Mouse (Mus musculus) liver, postnatal 0 days (tissue): ENCODE measurements around the gene Hist1h2bk. TPM values are rescaled to one million over a fixed set of nuclear protein-coding genes. Genes with fewer than 3 reads are reported as not detected.

ENCODE experiments used
- microRNA-seq: library from miRNA; unstranded; fragments of <30 nt; microRNA quantifications from one replicate; pipeline ENCODE4, GENCODE M21; 2016
- polyA plus RNA-seq: library from polyadenylated mRNA; unstranded; fragments of >200 nt; fragmentation: Nextera tagmentation; extraction: Ambion mirVana; gene quantifications from 2 replicates; pipeline ENCODE4 v1.2.1, GENCODE M21; 2015

The Hist1h2bk gene
- polyA plus RNA-seq, 1 experiment from 2014 or later = 2.2 TPM

Small RNA genes within 50 kb of the gene (microRNA-seq; reads per million reads assigned to microRNA genes)
- gene Gm26300 (not detected), gene Gm44390 (not detected), gene Gm44486 (not detected)

Other genes starting within 250 kb of the Hist1h2bk start
- gene Hist1h2an, start 248.7 kb upstream of the Hist1h2bk start, polyA plus RNA-seq = 8.4 and 11.4 TPM in 2 replicates
- gene Hist1h2bp, start 248.4 kb upstream of the Hist1h2bk start, polyA plus RNA-seq = 2.4 and 4.6 TPM in 2 replicates
- 14.3 and 15.4 TPM in 2 replicates for gene Hist1h2bq, start 225.7 kb upstream of the Hist1h2bk start, polyA plus RNA-seq
- not detected in 2 replicates for gene Hist1h2ao, start 225.4 kb upstream of the Hist1h2bk start, polyA plus RNA-seq
- not detected in 2 replicates for gene Hist1h4m, start 224.1 kb upstream of the Hist1h2bk start, polyA plus RNA-seq
- gene Hist1h4n, start 203.7 kb upstream of the Hist1h2bk start, polyA plus RNA-seq = 9.2 and 9.8 TPM in 2 replicates
- 3,753 and 3,756 TPM in 2 replicates for gene Hist1h2ap, start 202.4 kb upstream of the Hist1h2bk start, polyA plus RNA-seq
- 14.9 and 15.6 TPM in 2 replicates for gene Hist1h2br, start 202.1 kb upstream of the Hist1h2bk start, polyA plus RNA-seq
- 0.27 and 0.32 TPM in 2 replicates for gene Zfp184, start 90.8 kb upstream of the Hist1h2bk start, polyA plus RNA-seq
- not detected in 2 replicates for gene Pom121l2, start 54.7 kb upstream of the Hist1h2bk start, polyA plus RNA-seq
- 0.92 and 1.1 TPM in 2 replicates for gene Prss16, start 26.1 kb upstream of the Hist1h2bk start, polyA plus RNA-seq
- gene Hist1h2ah, start 302 bp upstream of the Hist1h2bk start, polyA plus RNA-seq = 8.6 and 9.9 TPM in 2 replicates
- gene Hist1h4i, start 5.5 kb downstream of the Hist1h2bk start, polyA plus RNA-seq = 18.0 and 18.3 TPM in 2 replicates
- gene Hist1h2ag, start 7.1 kb downstream of the Hist1h2bk start, polyA plus RNA-seq = 7.4 and 9.4 TPM in 2 replicates
- 5.1 and 5.3 TPM in 2 replicates for gene Hist1h2bj, start 7.3 kb downstream of the Hist1h2bk start, polyA plus RNA-seq
- not detected in 2 replicates for gene Vmn1r188, start 48.6 kb downstream of the Hist1h2bk start, polyA plus RNA-seq
- not detected in 2 replicates for gene Vmn1r189, start 70.0 kb downstream of the Hist1h2bk start, polyA plus RNA-seq
- not detected in 2 replicates for gene Vmn1r191, start 148.1 kb downstream of the Hist1h2bk start, polyA plus RNA-seq
- gene Vmn1r192, start 155.3 kb downstream of the Hist1h2bk start, polyA plus RNA-seq = not detected in 2 replicates
- gene Vmn1r193, start 187.3 kb downstream of the Hist1h2bk start, polyA plus RNA-seq = not detected in 2 replicates
- not detected in 2 replicates for gene Vmn1r194, start 208.3 kb downstream of the Hist1h2bk start, polyA plus RNA-seq
- gene Vmn1r195, start 234.7 kb downstream of the Hist1h2bk start, polyA plus RNA-seq = not detected in 2 replicates